Mouse (Mus musculus): ENCODE data around the gene Tm9sf1. TPM values are rescaled to one million over a fixed set of nuclear protein-coding genes. Genes with fewer than 3 reads are reported as not detected.

Gene Tm9sf1
- polyA plus RNA-seq, 1 experiment, result 61.9 TPM

- Histone ChIP-seq H3K27ac (ENCODE audit: insufficient read depth, low read depth, low read length) (no peak overlapping the region), H3K4me1 (ENCODE audit: control insufficient read depth, insufficient read depth, low read length) (no peaks in the 10 kb centered on the region), H3K4me3 (ENCODE audit: insufficient read depth, low read length) (no peak overlapping the region)
- TF ChIP-seq POLR2A (IDR thresholded peaks at IDR 0.05; ENCODE audit: borderline replicate concordance, low read depth, low read length) (no peak), CTCF (IDR thresholded peaks at IDR 0.05; ENCODE audit: low read depth, low read length) (no peak)
Measured at GRCm38 (mm10) chr14:55613346-55613745, 30.3 kb downstream of the Tm9sf1 start.

- no peak overlapping the region for H3K27ac ChIP-seq (ENCODE audit: insufficient read depth, low read depth, low read length)
- no peak overlapping the region for H3K4me3 ChIP-seq (ENCODE audit: insufficient read depth, low read length)
- TF ChIP-seq POLR2A (IDR thresholded peaks at IDR 0.05; ENCODE audit: borderline replicate concordance, low read depth, low read length) (no peak), CTCF (IDR thresholded peaks at IDR 0.05; ENCODE audit: low read depth, low read length) (no peak)
- H3K4me1 ChIP-seq (ENCODE audit: control insufficient read depth, insufficient read depth, low read length), result peaks cover 6% of the 10 kb centered on the region; the same call in 1 of the 2 replicates
Measured at GRCm38 (mm10) chr14:55608339-55608738, 35.3 kb downstream of the Tm9sf1 start.

- peaks cover 6% of the 10 kb centered on the region; the same call in 1 of the 2 replicates for H3K4me1 ChIP-seq (ENCODE audit: control insufficient read depth, insufficient read depth, low read length)
- TF ChIP-seq POLR2A (IDR thresholded peaks at IDR 0.05; ENCODE audit: borderline replicate concordance, low read depth, low read length) (no peak), CTCF (IDR thresholded peaks at IDR 0.05; ENCODE audit: low read depth, low read length) (no peak)
- no peak overlapping the region for H3K27ac ChIP-seq (ENCODE audit: insufficient read depth, low read depth, low read length)
- no peak overlapping the region for H3K4me3 ChIP-seq (ENCODE audit: insufficient read depth, low read length)
Measured at GRCm38 (mm10) chr14:55605743-55606459, 37.7 kb downstream of the Tm9sf1 start.

- TF ChIP-seq CTCF (IDR thresholded peaks at IDR 0.05; ENCODE audit: low read depth, low read length) (no peak), POLR2A (IDR thresholded peaks at IDR 0.05; ENCODE audit: borderline replicate concordance, low read depth, low read length) (no peak)
- H3K4me1 ChIP-seq (ENCODE audit: control insufficient read depth, insufficient read depth, low read length), result peaks cover 6% of the 10 kb centered on the region; the same call in 1 of the 2 replicates
- H3K4me3 ChIP-seq (ENCODE audit: insufficient read depth, low read length), result peak overlapping the region; percentile 76
- H3K27ac ChIP-seq (ENCODE audit: insufficient read depth, low read depth, low read length), result peak overlapping the region; percentile 93
Measured at GRCm38 (mm10) chr14:55604823-55605222, 38.8 kb downstream of the Tm9sf1 start.

- Histone ChIP-seq H3K4me1 (ENCODE audit: control insufficient read depth, insufficient read depth, low read length) (peaks cover 6% of the 10 kb centered on the region; the same call in 1 of the 2 replicates), H3K27ac (ENCODE audit: insufficient read depth, low read depth, low read length) (peak overlapping the region; percentile 93), H3K4me3 (ENCODE audit: insufficient read depth, low read length) (peak overlapping the region; percentile 76)
- peak; percentile 33; the same call in 1 of the 2 replicates for TF ChIP-seq POLR2A (IDR thresholded peaks at IDR 0.05; ENCODE audit: borderline replicate concordance, low read depth, low read length)
- TF ChIP-seq CTCF (IDR thresholded peaks at IDR 0.05; ENCODE audit: low read depth, low read length), result peak; percentile 25
Measured at GRCm38 (mm10) chr14:55603633-55604576, 39.7 kb downstream of the Tm9sf1 start.

- no peak for TF ChIP-seq POLR2A (IDR thresholded peaks at IDR 0.05; ENCODE audit: borderline replicate concordance, low read depth, low read length)
- TF ChIP-seq CTCF (IDR thresholded peaks at IDR 0.05; ENCODE audit: low read depth, low read length), result no peak
- Histone ChIP-seq H3K4me1 (ENCODE audit: control insufficient read depth, insufficient read depth, low read length) (peaks cover 6% of the 10 kb centered on the region; the same call in 1 of the 2 replicates), H3K4me3 (ENCODE audit: insufficient read depth, low read length) (peak within 1 kb of the TSS; percentile 76), H3K27ac (ENCODE audit: insufficient read depth, low read depth, low read length) (peak within 1 kb of the TSS; percentile 93)
Measured at GRCm38 (mm10) chr14:55603271-55603632, 40.4 kb downstream of the Tm9sf1 start, which contains the start of gene Irf9. Gene Irf9 (plus strand): TSS chr14:55603571.

GRCm38 (mm10) chr14:55598521-55599390 is 44.9 kb downstream of the Tm9sf1 start:
- H3K27ac ChIP-seq (ENCODE audit: insufficient read depth, low read depth, low read length), result no peak overlapping the region
- TF ChIP-seq POLR2A (IDR thresholded peaks at IDR 0.05; ENCODE audit: borderline replicate concordance, low read depth, low read length) (no peak), CTCF (IDR thresholded peaks at IDR 0.05; ENCODE audit: low read depth, low read length) (no peak)
- no peak overlapping the region for H3K4me3 ChIP-seq (ENCODE audit: insufficient read depth, low read length)
- H3K4me1 ChIP-seq (ENCODE audit: control insufficient read depth, insufficient read depth, low read length), result no peaks in the 10 kb centered on the region

GRCm38 (mm10) chr14:55596036-55596690 is 47.4 kb downstream of the Tm9sf1 start:
- Histone ChIP-seq H3K4me1 (ENCODE audit: control insufficient read depth, insufficient read depth, low read length) (peaks cover 2% of the 10 kb centered on the region), H3K27ac (ENCODE audit: insufficient read depth, low read depth, low read length) (no peak overlapping the region), H3K4me3 (ENCODE audit: insufficient read depth, low read length) (no peak overlapping the region)
- no peak for TF ChIP-seq POLR2A (IDR thresholded peaks at IDR 0.05; ENCODE audit: borderline replicate concordance, low read depth, low read length)
- no peak for TF ChIP-seq CTCF (IDR thresholded peaks at IDR 0.05; ENCODE audit: low read depth, low read length)
